Mouse (Mus musculus) heart, adult 2 months (tissue): ENCODE results near the gene Arhgap8. TPM values are rescaled to one million over a fixed set of nuclear protein-coding genes. Genes with fewer than 3 reads are reported as not detected.
A peak's percentile ranks its signal among the peaks of the same experiment; 100 is the strongest.

Experiments
- DNase-seq, 2 experiments: peaks; one replicate each; pipeline ENCODE4 v3.0.0; 2021
- H3K27ac ChIP-seq: fragments of 200-600 bp; 2 replicates; pipeline ENCODE4 v1.8.1; 2022
- H3K27me3 ChIP-seq: fragments of 200-500 bp; 2 replicates; pipeline ENCODE4 v1.6.1; 2012; ENCODE audit warnings: mild to moderate bottlenecking, low read length, inconsistent platforms, mixed read lengths; ENCODE audit not compliant: control insufficient read depth, insufficient read depth
- H3K36me3 ChIP-seq: fragments of 200-500 bp; 2 replicates; pipeline ENCODE4 v1.6.1; 2012; ENCODE audit warnings: low read length, inconsistent platforms; ENCODE audit not compliant: control insufficient read depth, insufficient read depth
- H3K4me1 ChIP-seq: fragments of 200-500 bp; 2 replicates; pipeline ENCODE4 v1.6.1; 2011; ENCODE audit warnings: low read length; ENCODE audit not compliant: control insufficient read depth, insufficient read depth
- H3K4me3 ChIP-seq: fragments of 200-600 bp; 2 replicates; pipeline ENCODE4 v1.8.1; 2022
- H3K79me2 ChIP-seq: fragments of 200-500 bp; replicated peaks from 2 replicates; pipeline ENCODE4 v1.6.1; 2012; ENCODE audit warnings: mild to moderate bottlenecking, inconsistent platforms, low read length, moderate library complexity, mixed read lengths; ENCODE audit not compliant: control insufficient read depth, insufficient read depth
- H3K9ac ChIP-seq: fragments of 200-500 bp; 2 replicates; pipeline ENCODE4 v1.6.1; 2012; ENCODE audit warnings: low read depth, mild to moderate bottlenecking, control low read depth, inconsistent platforms, low read length, mixed read lengths
- CTCF ChIP-seq: fragments of 200-600 bp; IDR thresholded peaks from 2 replicates; pipeline ENCODE4 v1.8.1; 2022; ENCODE audit warnings: antibody characterized with exemption, mild to moderate bottlenecking, moderate library complexity
- EP300 ChIP-seq: fragments of 200-500 bp; IDR thresholded peaks from 2 replicates; pipeline ENCODE4 v1.6.1; 2011; ENCODE audit warnings: low read depth, low read length, control low read depth; ENCODE audit not compliant: insufficient read depth
- POLR2A ChIP-seq: fragments of 200-500 bp; IDR thresholded peaks from 2 replicates; pipeline ENCODE4 v1.6.1; 2011; ENCODE audit warnings: mild to moderate bottlenecking, low read depth, low read length, control low read depth; ENCODE audit not compliant: insufficient read depth
- WGBS: fragments of 180-500 bp; shearing (Covaris S2); methylation state at CpG from one replicate; pipeline ENCODE4 v1.1.7; 2018; 5-methylcytosine and 5-hydroxymethylcytosine counted together
- intact Hi-C: fragments of 180-260 bp; cut with DNase I; formaldehyde crosslinking; loops from one replicate; pipeline ENCODE4 v1.15.1; 2025
- polyA plus RNA-seq: library from polyadenylated mRNA; depleted of rRNA; stranded (reverse); fragments of >200 nt; gene quantifications from 2 replicates; pipeline ENCODE4 v1.2.3, GENCODE M21; 2012
- total RNA-seq, 2 experiments: library from RNA; stranded (reverse); gene quantifications; 2 replicates each; pipeline ENCODE4 v1.2.3; 2021

The Arhgap8 gene
- total and polyA plus RNA-seq, 3 experiments: 0.70 to 1.9 (median 1.5) TPM

GRCm38 (mm10) chr15:84775421-84776174, 55.7 kb downstream of the Arhgap8 start:
- DNase-seq: no peak
- WGBS: 35% methylated on average over 20 of the region's 20 CpGs
- Histone ChIP-seq H3K27ac (no peak overlapping the region), H3K27me3 (no peaks in the 10 kb centered on the region), H3K9ac (no peak overlapping the region), H3K36me3 (no peaks in the 10 kb centered on the region), H3K79me2 (no peaks in the 10 kb centered on the region), H3K4me3 (no peak overlapping the region), H3K4me1 (no peaks in the 10 kb centered on the region)
- TF ChIP-seq EP300 (no peak), CTCF (no peak)
- intact Hi-C loops: no loop called here

GRCm38 (mm10) chr15:84778587-84778986, 58.7 kb downstream of the Arhgap8 start:
- DNase-seq: no peak
- Histone ChIP-seq H3K27me3 (no peaks in the 10 kb centered on the region), H3K79me2 (no peaks in the 10 kb centered on the region), H3K4me3 (no peak overlapping the region), H3K27ac (no peak overlapping the region), H3K9ac (no peak overlapping the region), H3K4me1 (no peaks in the 10 kb centered on the region), H3K36me3 (no peaks in the 10 kb centered on the region)
- intact Hi-C loops: no loop called here
- WGBS: 36% methylated on average over 5 of the region's 5 CpGs
- no peak for TF ChIP-seq CTCF
- no peak for TF ChIP-seq EP300
- no peak for TF ChIP-seq POLR2A

- intact Hi-C loops: no loop called here
- Histone ChIP-seq H3K79me2 (no peaks in the 10 kb centered on the region), H3K27ac (no peak overlapping the region), H3K27me3 (no peaks in the 10 kb centered on the region), H3K4me3 (no peak overlapping the region), H3K9ac (no peak overlapping the region), H3K4me1 (no peaks in the 10 kb centered on the region), H3K36me3 (no peaks in the 10 kb centered on the region)
- no peak for DNase-seq
- TF ChIP-seq EP300 (no peak), CTCF (no peak), POLR2A (no peak)
- WGBS: 95% methylated on average over 16 of the region's 16 CpGs
These were observed 65.0 kb downstream of the Arhgap8 start for GRCm38 (mm10) chr15:84784812-84785211.

- H3K36me3 ChIP-seq: no peaks in the 10 kb centered on the region
- intact Hi-C loops: no loop called here
- 85% methylated on average over 10 of the region's 10 CpGs for WGBS
These were observed 67.3 kb downstream of the Arhgap8 start for GRCm38 (mm10) chr15:84787161-84787560.

GRCm38 (mm10) chr15:84793649-84794048, 73.8 kb downstream of the Arhgap8 start:
- WGBS: 69% methylated on average over 5 of the region's 5 CpGs
- no peak for TF ChIP-seq EP300
- TF ChIP-seq CTCF: no peak
- TF ChIP-seq POLR2A: no peak
- Histone ChIP-seq H3K9ac (no peak overlapping the region), H3K4me3 (no peak overlapping the region), H3K4me1 (no peaks in the 10 kb centered on the region), H3K36me3 (no peaks in the 10 kb centered on the region), H3K27me3 (no peaks in the 10 kb centered on the region), H3K27ac (no peak overlapping the region), H3K79me2 (no peaks in the 10 kb centered on the region)
- intact Hi-C loops: no loop called here
- no peak for DNase-seq

More at GRCm38 (mm10) chr15:84787161-84787560, 67.3 kb downstream of the Arhgap8 start:
- TF ChIP-seq EP300 (no peak), CTCF (no peak), POLR2A (no peak)
- no peak for DNase-seq
- H3K27ac ChIP-seq: no peak overlapping the region
- no peaks in the 10 kb centered on the region for H3K4me1 ChIP-seq
- H3K4me3 ChIP-seq: no peak overlapping the region
- no peak overlapping the region for H3K9ac ChIP-seq
- H3K79me2 ChIP-seq: no peaks in the 10 kb centered on the region
- H3K27me3 ChIP-seq: no peaks in the 10 kb centered on the region

GRCm38 (mm10) chr15:84800132-84800531, 80.3 kb downstream of the Arhgap8 start:
- H3K79me2 ChIP-seq: no peaks in the 10 kb centered on the region
- no peak overlapping the region for H3K27ac ChIP-seq
- H3K36me3 ChIP-seq: no peaks in the 10 kb centered on the region
- H3K27me3 ChIP-seq: no peaks in the 10 kb centered on the region
- no peaks in the 10 kb centered on the region for H3K4me1 ChIP-seq
- intact Hi-C loops: loop anchor here (5.0 kb wide), 1 partner anchor 272 kb away; no protein-coding TSS in a partner anchor
- no peak for DNase-seq
- H3K9ac ChIP-seq: no peak overlapping the region
- 72% methylated on average over 5 of the region's 5 CpGs for WGBS
- TF ChIP-seq CTCF (peak; percentile 71), POLR2A (no peak)
- no peak overlapping the region for H3K4me3 ChIP-seq
